Mouse (Mus musculus): Measurements from ENCODE around the gene Samhd1. TPM values are rescaled to one million over a fixed set of nuclear protein-coding genes. Genes with fewer than 3 reads are reported as not detected.

The Samhd1 gene
- polyA plus RNA-seq, 1 experiment from 2014 or later, result 33.1 TPM

DNA sequence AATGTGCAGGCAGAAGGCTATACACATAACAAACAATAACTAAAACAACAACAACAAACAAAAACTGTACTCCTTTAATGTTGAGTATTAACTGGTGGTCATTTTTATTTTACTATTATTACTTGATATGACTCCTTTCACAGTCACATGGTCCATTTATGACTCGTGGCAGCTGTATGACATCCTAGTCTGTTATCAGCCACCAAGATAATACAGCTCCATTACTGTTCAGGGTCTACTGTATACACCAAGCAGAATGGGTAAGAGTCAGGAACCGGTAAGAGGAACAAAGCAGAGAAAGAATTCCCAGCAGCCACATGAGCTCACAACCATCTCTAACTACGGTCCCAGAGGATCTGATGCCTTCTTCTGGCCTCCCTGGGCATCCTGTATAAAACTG, 9.8 kb downstream of the Samhd1 start:
- no peak overlapping the region for H3K27ac ChIP-seq (ENCODE audit: low read depth, low read length)
- WGBS, result 70% methylated on average over 3 of the region's 3 CpGs
- no peaks in the 10 kb centered on the region for H3K9me3 ChIP-seq (ENCODE audit: control insufficient read depth, low read length)
- H3K4me2 ChIP-seq, result no peak overlapping the region
- no peak for ATAC-seq (replicated peaks; ENCODE audit: low FRiP score)
- H3K9ac ChIP-seq (ENCODE audit: low read depth, low read length), result no peak overlapping the region
- no peak for DNase-seq (ENCODE audit: low spot score)
- H3K4me1 ChIP-seq (replicated peaks; ENCODE audit: control insufficient read depth, insufficient read depth, low read length), result no peaks in the 10 kb centered on the region
- H3K27me3 ChIP-seq (replicated peaks; ENCODE audit: control insufficient read depth, insufficient read depth, low read length), result no peaks in the 10 kb centered on the region
- H3K4me3 ChIP-seq (ENCODE audit: low read depth, low read length), result no peak overlapping the region
- peaks cover 12% of the 10 kb centered on the region; the same call in 1 of the 2 replicates for H3K36me3 ChIP-seq (ENCODE audit: control insufficient read depth, insufficient read depth, low read length)

DNA sequence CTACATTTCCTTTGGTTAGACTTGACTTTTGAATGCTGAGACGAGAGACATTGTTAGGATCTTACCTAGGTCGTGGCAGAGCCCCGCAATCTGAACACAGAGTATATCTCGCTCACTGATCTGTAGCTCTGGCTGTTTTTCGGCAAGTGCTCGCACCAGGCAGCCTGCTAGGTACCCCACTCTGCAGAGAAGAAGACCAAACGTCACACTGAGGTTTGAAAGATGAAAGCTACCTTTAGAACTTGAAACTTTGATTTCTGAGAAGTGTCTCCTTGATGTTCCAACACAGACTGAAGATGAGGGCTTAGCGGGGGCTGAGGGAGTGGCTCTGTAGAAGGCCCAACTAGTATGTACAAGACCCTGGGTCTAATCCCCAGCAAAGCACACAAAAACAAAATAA, 13.3 kb downstream of the Samhd1 start:
- H3K9me3 ChIP-seq (ENCODE audit: control insufficient read depth, low read length), result no peaks in the 10 kb centered on the region
- peaks cover 5% of the 10 kb centered on the region; the same call in 1 of the 2 replicates for H3K36me3 ChIP-seq (ENCODE audit: control insufficient read depth, insufficient read depth, low read length)
- H3K4me3 ChIP-seq (ENCODE audit: low read depth, low read length), result no peak overlapping the region
- H3K4me1 ChIP-seq (replicated peaks; ENCODE audit: control insufficient read depth, insufficient read depth, low read length), result no peaks in the 10 kb centered on the region
- 88% methylated on average over 8 of the region's 8 CpGs for WGBS
- H3K27ac ChIP-seq (ENCODE audit: low read depth, low read length), result no peak overlapping the region
- no peaks in the 10 kb centered on the region for H3K27me3 ChIP-seq (replicated peaks; ENCODE audit: control insufficient read depth, insufficient read depth, low read length)
- no peak overlapping the region for H3K4me2 ChIP-seq
- H3K9ac ChIP-seq (ENCODE audit: low read depth, low read length), result no peak overlapping the region
- DNase-seq (ENCODE audit: low spot score) (no peak), ATAC-seq (replicated peaks; ENCODE audit: low FRiP score) (no peak)

DNA sequence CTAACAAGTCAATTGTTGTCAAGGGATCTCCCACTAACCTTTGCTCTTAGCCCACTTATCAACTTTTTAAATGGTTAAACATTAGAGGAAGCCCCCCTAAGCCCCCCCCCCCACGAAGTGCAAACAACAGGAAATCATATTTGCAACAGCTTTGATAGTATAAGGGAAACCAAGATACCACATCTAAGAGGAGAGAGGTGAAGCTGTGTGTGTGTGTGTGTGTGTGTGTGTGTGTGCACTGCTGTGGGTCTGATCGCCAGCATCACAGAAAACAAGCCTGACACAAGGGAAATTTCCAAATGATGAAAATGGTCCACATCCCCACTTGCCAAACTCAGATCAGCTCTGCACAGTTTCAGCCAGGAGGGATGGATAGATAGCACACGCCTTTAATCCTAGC, 16.0 kb downstream of the Samhd1 start:
- H3K4me3 ChIP-seq (ENCODE audit: low read depth, low read length), result no peak overlapping the region
- WGBS, result 64% methylated on average over 3 of the region's 3 CpGs
- H3K4me1 ChIP-seq (replicated peaks; ENCODE audit: control insufficient read depth, insufficient read depth, low read length), result no peaks in the 10 kb centered on the region
- H3K4me2 ChIP-seq, result no peak overlapping the region
- DNase-seq (ENCODE audit: low spot score) (no peak), ATAC-seq (replicated peaks; ENCODE audit: low FRiP score) (no peak)
- no peaks in the 10 kb centered on the region for H3K27me3 ChIP-seq (replicated peaks; ENCODE audit: control insufficient read depth, insufficient read depth, low read length)
- H3K9me3 ChIP-seq (ENCODE audit: control insufficient read depth, low read length), result no peaks in the 10 kb centered on the region
- no peak overlapping the region for H3K9ac ChIP-seq (ENCODE audit: low read depth, low read length)
- no peak overlapping the region for H3K27ac ChIP-seq (ENCODE audit: low read depth, low read length)
- peaks cover 12% of the 10 kb centered on the region; the same call in 1 of the 2 replicates for H3K36me3 ChIP-seq (ENCODE audit: control insufficient read depth, insufficient read depth, low read length)

DNA sequence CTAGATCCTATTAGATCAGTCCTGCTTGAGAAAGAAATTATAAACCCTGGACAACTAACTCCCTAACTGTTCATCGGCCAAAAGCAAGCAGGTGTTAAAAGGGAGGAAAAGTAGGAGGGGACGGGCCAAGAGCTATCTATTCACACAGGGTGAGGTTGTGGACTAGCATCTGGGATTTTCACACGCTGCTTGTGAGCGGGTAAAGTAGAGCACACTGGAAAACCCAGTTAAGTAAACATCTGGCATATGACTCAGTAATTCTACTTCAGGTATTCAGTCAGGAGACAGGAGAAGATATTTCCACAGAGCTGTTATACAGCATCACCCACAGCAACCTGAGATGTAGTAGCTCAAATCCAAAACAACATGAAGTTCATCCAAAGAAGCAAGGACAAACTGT, 16.5 kb downstream of the Samhd1 start:
- 81% methylated on average over 4 of the region's 4 CpGs for WGBS
- Histone ChIP-seq H3K9me3 (ENCODE audit: control insufficient read depth, low read length) (no peaks in the 10 kb centered on the region), H3K4me2 (no peak overlapping the region), H3K36me3 (ENCODE audit: control insufficient read depth, insufficient read depth, low read length) (peaks cover 12% of the 10 kb centered on the region; the same call in 1 of the 2 replicates), H3K27ac (ENCODE audit: low read depth, low read length) (no peak overlapping the region), H3K9ac (ENCODE audit: low read depth, low read length) (no peak overlapping the region), H3K4me3 (ENCODE audit: low read depth, low read length) (no peak overlapping the region), H3K4me1 (replicated peaks; ENCODE audit: control insufficient read depth, insufficient read depth, low read length) (no peaks in the 10 kb centered on the region), H3K27me3 (replicated peaks; ENCODE audit: control insufficient read depth, insufficient read depth, low read length) (no peaks in the 10 kb centered on the region)
- ATAC-seq (replicated peaks; ENCODE audit: low FRiP score), result no peak
- DNase-seq (ENCODE audit: low spot score), result no peak

DNA sequence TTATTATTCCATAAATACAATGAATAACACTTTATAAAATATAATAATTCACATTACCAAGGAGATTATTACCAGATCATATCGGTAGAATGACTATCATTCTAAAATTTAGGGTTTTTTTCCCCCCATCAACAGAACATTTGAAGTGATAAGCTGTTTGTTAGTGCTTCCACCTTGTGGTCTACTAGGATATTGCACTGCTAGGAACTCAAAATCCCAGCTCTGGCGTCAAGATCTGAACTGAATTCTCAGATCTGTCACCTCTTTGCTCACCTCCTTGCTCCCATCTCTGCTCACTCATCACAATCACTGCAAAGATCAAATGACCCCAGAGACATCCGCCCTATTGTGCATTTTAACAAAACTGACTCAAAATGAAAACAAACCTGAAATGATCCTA, 18.1 kb downstream of the Samhd1 start:
- H3K4me3 ChIP-seq (ENCODE audit: low read depth, low read length), result no peak overlapping the region
- H3K9ac ChIP-seq (ENCODE audit: low read depth, low read length), result no peak overlapping the region
- H3K36me3 ChIP-seq (ENCODE audit: control insufficient read depth, insufficient read depth, low read length), result peaks cover 15% of the 10 kb centered on the region; the same call in 1 of the 2 replicates
- H3K27me3 ChIP-seq (replicated peaks; ENCODE audit: control insufficient read depth, insufficient read depth, low read length), result no peaks in the 10 kb centered on the region
- no peaks in the 10 kb centered on the region for H3K9me3 ChIP-seq (ENCODE audit: control insufficient read depth, low read length)
- DNase-seq (ENCODE audit: low spot score) (no peak), ATAC-seq (replicated peaks; ENCODE audit: low FRiP score) (no peak)
- no peak overlapping the region for H3K27ac ChIP-seq (ENCODE audit: low read depth, low read length)
- no peak overlapping the region for H3K4me2 ChIP-seq
- H3K4me1 ChIP-seq (replicated peaks; ENCODE audit: control insufficient read depth, insufficient read depth, low read length), result no peaks in the 10 kb centered on the region
- WGBS, result 21% methylated on average over 3 of the region's 3 CpGs

DNA sequence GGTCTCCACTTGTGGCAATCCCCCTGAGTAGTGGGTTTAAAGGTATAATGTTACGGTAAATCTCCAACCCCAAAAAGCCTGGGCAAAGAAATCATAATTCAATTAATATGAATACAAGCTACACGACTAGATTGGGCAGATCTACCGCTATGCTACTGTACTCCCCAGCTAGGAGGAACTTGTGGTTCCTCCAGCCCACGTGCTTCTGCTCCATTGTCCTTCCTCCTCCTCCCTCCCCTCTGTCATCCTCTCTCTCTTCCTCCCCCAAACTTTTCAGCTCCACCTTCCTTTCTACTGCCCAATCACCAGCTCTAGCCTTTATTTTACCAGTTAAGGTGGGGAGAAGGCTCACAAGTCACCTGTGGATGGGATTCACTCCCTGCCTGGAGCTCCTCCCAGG, 26.8 kb downstream of the Samhd1 start:
- no peak overlapping the region for H3K4me2 ChIP-seq
- H3K27me3 ChIP-seq (replicated peaks; ENCODE audit: control insufficient read depth, insufficient read depth, low read length), result no peaks in the 10 kb centered on the region
- no peak overlapping the region for H3K4me3 ChIP-seq (ENCODE audit: low read depth, low read length)
- no peak for ATAC-seq (replicated peaks; ENCODE audit: low FRiP score)
- peaks cover 18% of the 10 kb centered on the region; the same call in 1 of the 2 replicates for H3K36me3 ChIP-seq (ENCODE audit: control insufficient read depth, insufficient read depth, low read length)
- no peaks in the 10 kb centered on the region for H3K4me1 ChIP-seq (replicated peaks; ENCODE audit: control insufficient read depth, insufficient read depth, low read length)
- WGBS, result 63% methylated on average over 4 of the region's 4 CpGs
- H3K27ac ChIP-seq (ENCODE audit: low read depth, low read length), result no peak overlapping the region
- DNase-seq (ENCODE audit: low spot score), result no peak
- no peaks in the 10 kb centered on the region for H3K9me3 ChIP-seq (ENCODE audit: control insufficient read depth, low read length)
- no peak overlapping the region for H3K9ac ChIP-seq (ENCODE audit: low read depth, low read length)

DNA sequence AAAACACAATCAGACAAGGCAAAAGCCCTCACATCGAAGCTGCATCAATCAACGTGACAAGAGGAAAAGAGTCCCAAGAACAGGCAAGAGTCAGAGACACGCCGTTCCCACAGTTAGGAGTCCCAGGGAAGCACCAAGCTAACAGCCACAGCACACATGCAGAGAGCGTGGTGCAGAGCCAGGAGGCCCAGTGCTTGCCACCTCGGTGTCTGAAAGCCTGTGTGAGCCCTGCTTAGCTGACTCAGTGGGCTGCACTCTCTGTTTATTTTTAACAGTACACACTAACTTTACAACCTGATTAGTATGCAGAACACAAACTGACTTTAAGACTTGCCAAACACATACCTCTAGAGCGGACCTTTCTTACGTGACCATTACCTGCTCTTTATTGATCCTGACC, 30.6 kb downstream of the Samhd1 start:
- DNase-seq (ENCODE audit: low spot score), result no peak
- H3K27me3 ChIP-seq (replicated peaks; ENCODE audit: control insufficient read depth, insufficient read depth, low read length), result no peaks in the 10 kb centered on the region
- no peak overlapping the region for H3K27ac ChIP-seq (ENCODE audit: low read depth, low read length)
- ATAC-seq (replicated peaks; ENCODE audit: low FRiP score), result no peak
- H3K9me3 ChIP-seq (ENCODE audit: control insufficient read depth, low read length), result no peaks in the 10 kb centered on the region
- no peak overlapping the region for H3K4me3 ChIP-seq (ENCODE audit: low read depth, low read length)
- no peak overlapping the region for H3K4me2 ChIP-seq
- no peaks in the 10 kb centered on the region for H3K4me1 ChIP-seq (replicated peaks; ENCODE audit: control insufficient read depth, insufficient read depth, low read length)
- WGBS, result 85% methylated on average over 8 of the region's 8 CpGs
- H3K9ac ChIP-seq (ENCODE audit: low read depth, low read length), result no peak overlapping the region
- peaks cover 22% of the 10 kb centered on the region; the same call in 1 of the 2 replicates for H3K36me3 ChIP-seq (ENCODE audit: control insufficient read depth, insufficient read depth, low read length)

DNA sequence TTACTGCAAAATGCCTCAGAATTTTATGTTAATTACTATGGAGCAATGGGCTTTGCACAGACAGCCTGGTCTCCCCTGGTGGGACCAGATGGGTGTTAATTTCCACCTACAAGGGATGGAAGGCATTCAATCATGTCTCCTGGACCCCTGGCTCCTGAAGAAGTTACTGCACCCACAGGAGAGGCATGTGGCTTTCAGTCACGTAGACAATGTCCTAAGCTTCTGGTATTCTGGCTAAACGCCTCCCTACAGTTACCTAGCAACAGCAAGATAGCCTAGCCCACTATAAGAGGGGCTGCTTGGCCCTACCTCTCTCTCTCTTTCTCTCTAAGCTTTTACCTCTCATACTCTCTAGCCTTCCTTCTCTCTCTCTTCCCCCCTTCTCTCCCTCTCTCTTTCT, 32.8 kb downstream of the Samhd1 start:
- DNase-seq (ENCODE audit: low spot score) (no peak), ATAC-seq (replicated peaks; ENCODE audit: low FRiP score) (no peak)
- H3K9me3 ChIP-seq (ENCODE audit: control insufficient read depth, low read length), result no peaks in the 10 kb centered on the region
- no peak overlapping the region for H3K4me2 ChIP-seq
- no peaks in the 10 kb centered on the region for H3K27me3 ChIP-seq (replicated peaks; ENCODE audit: control insufficient read depth, insufficient read depth, low read length)
- H3K9ac ChIP-seq (ENCODE audit: low read depth, low read length), result no peak overlapping the region
- H3K27ac ChIP-seq (ENCODE audit: low read depth, low read length), result no peak overlapping the region
- H3K4me1 ChIP-seq (replicated peaks; ENCODE audit: control insufficient read depth, insufficient read depth, low read length), result no peaks in the 10 kb centered on the region
- H3K36me3 ChIP-seq (ENCODE audit: control insufficient read depth, insufficient read depth, low read length), result peaks cover 20% of the 10 kb centered on the region; the same call in 1 of the 2 replicates
- H3K4me3 ChIP-seq (ENCODE audit: low read depth, low read length), result no peak overlapping the region
- 68% methylated on average over 2 of the region's 2 CpGs for WGBS

DNA sequence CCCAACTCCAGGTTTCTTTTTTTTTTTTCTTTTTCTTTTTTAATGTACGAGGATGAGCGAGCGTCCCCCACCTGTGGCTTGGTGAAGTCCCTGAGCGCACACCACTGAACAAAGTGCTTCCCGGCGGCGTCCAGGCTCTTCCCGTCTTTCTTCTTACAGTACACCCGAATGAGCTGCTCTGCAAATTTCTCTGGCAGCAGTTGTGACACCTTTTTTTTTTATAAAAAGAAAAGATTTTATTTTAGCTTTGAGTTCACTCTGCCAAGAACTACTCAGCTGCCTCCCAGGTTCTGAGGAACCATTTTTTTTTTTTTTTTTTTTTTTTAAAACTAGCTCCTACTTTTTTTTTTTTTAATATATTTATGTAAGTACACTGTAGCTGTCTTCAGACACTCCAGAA, 33.4 kb downstream of the Samhd1 start:
- no peak for DNase-seq (ENCODE audit: low spot score)
- 94% methylated on average over 9 of the region's 9 CpGs for WGBS
- ATAC-seq (replicated peaks; ENCODE audit: low FRiP score), result no peak
- H3K9ac ChIP-seq (ENCODE audit: low read depth, low read length), result no peak overlapping the region
- peaks cover 20% of the 10 kb centered on the region; the same call in 1 of the 2 replicates for H3K36me3 ChIP-seq (ENCODE audit: control insufficient read depth, insufficient read depth, low read length)
- no peaks in the 10 kb centered on the region for H3K27me3 ChIP-seq (replicated peaks; ENCODE audit: control insufficient read depth, insufficient read depth, low read length)
- H3K4me3 ChIP-seq (ENCODE audit: low read depth, low read length), result no peak overlapping the region
- H3K4me1 ChIP-seq (replicated peaks; ENCODE audit: control insufficient read depth, insufficient read depth, low read length), result no peaks in the 10 kb centered on the region
- H3K27ac ChIP-seq (ENCODE audit: low read depth, low read length), result no peak overlapping the region
- no peak overlapping the region for H3K4me2 ChIP-seq
- H3K9me3 ChIP-seq (ENCODE audit: control insufficient read depth, low read length), result no peaks in the 10 kb centered on the region
